Mouse (Mus musculus) liver, embryonic 16.5 days (tissue): ENCODE data around the gene Abca7. TPM values are rescaled to one million over a fixed set of nuclear protein-coding genes. Genes with fewer than 3 reads are reported as not detected.

ENCODE experiments used
- ATAC-seq: fragments of 200-750 bp; cut with Nextera tagmentation; 2 replicates; pipeline ENCODE4 v1.8.0; 2017; ENCODE audit warnings: low read depth, mild to moderate bottlenecking, moderate number of reproducible peaks, moderate library complexity
- H3K27ac ChIP-seq: fragments of 300-500 bp; sonication (generic); 2 replicates; pipeline ENCODE4 v1.5.1; 2014; ENCODE audit warnings: mild to moderate bottlenecking, low read length
- H3K27me3 ChIP-seq: fragments of 300-500 bp; sonication (generic); 2 replicates; pipeline ENCODE4 v1.6.1; 2014; ENCODE audit warnings: low read depth, low read length, mixed read lengths; ENCODE audit not compliant: control insufficient read depth, insufficient read depth
- H3K36me3 ChIP-seq: fragments of 300-500 bp; sonication (generic); 2 replicates; pipeline ENCODE4 v1.6.1; 2014; ENCODE audit warnings: mild to moderate bottlenecking; ENCODE audit not compliant: control insufficient read depth, insufficient read depth
- H3K4me1 ChIP-seq: fragments of 300-500 bp; sonication (generic); 2 replicates; pipeline ENCODE4 v1.6.1; 2014; ENCODE audit warnings: low read depth, low read length, mixed read lengths; ENCODE audit not compliant: control insufficient read depth
- H3K4me2 ChIP-seq: fragments of 300-500 bp; sonication (generic); 2 replicates; pipeline ENCODE4 v1.6.1; 2014; ENCODE audit warnings: low read depth, low read length, mixed read lengths
- H3K4me3 ChIP-seq: fragments of 300-500 bp; sonication (generic); 2 replicates; pipeline ENCODE4 v1.5.1; 2014; ENCODE audit warnings: low read depth, mild to moderate bottlenecking, low read length
- H3K9ac ChIP-seq: fragments of 300-500 bp; sonication (generic); 2 replicates; pipeline ENCODE4 v1.6.1; 2014; ENCODE audit warnings: low read depth, low read length
- H3K9me3 ChIP-seq: fragments of 300-500 bp; sonication (generic); replicated peaks from 2 replicates; pipeline ENCODE4 v1.6.1; 2016; ENCODE audit warnings: low read length; ENCODE audit not compliant: control insufficient read depth
- WGBS: fragments of 180-500 bp; shearing (Covaris S2); extraction: QIAGEN DNeasy Blood & Tissue Kit; methylation state at CpG from one replicate; pipeline ENCODE4 v1.1.7; 2014; ENCODE audit not compliant: insufficient replicate concordance; 5-methylcytosine and 5-hydroxymethylcytosine counted together
- polyA plus RNA-seq: library from polyadenylated mRNA; unstranded; fragments of >200 nt; fragmentation: Nextera tagmentation; extraction: Ambion mirVana; gene quantifications from 2 replicates; pipeline ENCODE4 v1.2.1, GENCODE M21; 2015

The Abca7 gene
- polyA plus RNA-seq, 1 experiment from 2014 or later = 9.0 TPM

- peak overlapping the region; percentile 31; the same call in 1 of the 2 replicates for H3K27ac ChIP-seq
- peaks cover 4% of the 10 kb centered on the region; the same call in 1 of the 2 replicates for H3K36me3 ChIP-seq
- no peak overlapping the region for H3K4me3 ChIP-seq
- WGBS = 37% methylated on average over 1 of the region's 1 CpGs
- peaks cover 27% of the 10 kb centered on the region for H3K4me1 ChIP-seq
- ATAC-seq = no peak
- H3K9me3 ChIP-seq = no peaks in the 10 kb centered on the region; the same call in 1 of the 2 replicates
- no peaks in the 10 kb centered on the region for H3K27me3 ChIP-seq
- no peak overlapping the region for H3K9ac ChIP-seq
- peak overlapping the region; percentile 34; the same call in 1 of the 2 replicates for H3K4me2 ChIP-seq
Observed at GRCm38 (mm10) chr10:79995636-79996035, 658 bp upstream of the Abca7 start.

- peak overlapping the region; percentile 81 for H3K9ac ChIP-seq
- 2% methylated on average over 35 of the region's 35 CpGs for WGBS
- peaks cover 4% of the 10 kb centered on the region; the same call in 1 of the 2 replicates for H3K36me3 ChIP-seq
- H3K27me3 ChIP-seq = no peaks in the 10 kb centered on the region
- peak overlapping the region; percentile 83 for H3K4me3 ChIP-seq
- H3K4me1 ChIP-seq = peaks cover 37% of the 10 kb centered on the region
- H3K4me2 ChIP-seq = peak overlapping the region; percentile 82
- ATAC-seq = peak; percentile 75
- no peaks in the 10 kb centered on the region for H3K9me3 ChIP-seq
- H3K27ac ChIP-seq = peak overlapping the region; percentile 97
Observed at GRCm38 (mm10) chr10:79997034-79997760, 903 bp downstream of the Abca7 start.

GRCm38 (mm10) chr10:79997819-79998218, 1.5 kb downstream of the Abca7 start:
- peak; percentile 23; the same call in 1 of the 2 replicates for ATAC-seq
- H3K4me3 ChIP-seq = peak overlapping the region; percentile 83
- peaks cover 42% of the 10 kb centered on the region for H3K4me1 ChIP-seq
- no peaks in the 10 kb centered on the region for H3K9me3 ChIP-seq
- peak overlapping the region; percentile 82 for H3K4me2 ChIP-seq
- WGBS = 21% methylated on average over 15 of the region's 15 CpGs
- H3K27me3 ChIP-seq = no peaks in the 10 kb centered on the region
- 0 out of 2 replicates have a peak, but pooled peaks cover 3% of the 10 kb centered on the region for H3K36me3 ChIP-seq
- H3K9ac ChIP-seq = peak overlapping the region; percentile 81
- H3K27ac ChIP-seq = peak overlapping the region; percentile 97

GRCm38 (mm10) chr10:80001945-80002344, 5.7 kb downstream of the Abca7 start:
- 90% methylated on average over 9 of the region's 9 CpGs for WGBS
- H3K36me3 ChIP-seq = peaks cover 8% of the 10 kb centered on the region
- no peaks in the 10 kb centered on the region for H3K27me3 ChIP-seq
- no peak overlapping the region for H3K4me2 ChIP-seq
- no peak overlapping the region for H3K27ac ChIP-seq
- H3K4me1 ChIP-seq = peaks cover 42% of the 10 kb centered on the region
- H3K4me3 ChIP-seq = no peak overlapping the region
- H3K9ac ChIP-seq = no peak overlapping the region
- H3K9me3 ChIP-seq = no peaks in the 10 kb centered on the region
- no peak for ATAC-seq

GRCm38 (mm10) chr10:80002829-80003228, 6.5 kb downstream of the Abca7 start:
- ATAC-seq = no peak
- 58% methylated on average over 21 of the region's 21 CpGs for WGBS
- peaks cover 14% of the 10 kb centered on the region for H3K36me3 ChIP-seq

GRCm38 (mm10) chr10:80003374-80004232, 7.3 kb downstream of the Abca7 start:
- 0 out of 2 replicates have a peak overlapping the region, but pooled peaks have one; percentile 5 for H3K9ac ChIP-seq
- no peaks in the 10 kb centered on the region for H3K27me3 ChIP-seq
- ATAC-seq = peak; percentile 47
- H3K9me3 ChIP-seq = no peaks in the 10 kb centered on the region
- no peak overlapping the region for H3K4me3 ChIP-seq
- 41% methylated on average over 9 of the region's 9 CpGs for WGBS
- peaks cover 22% of the 10 kb centered on the region for H3K36me3 ChIP-seq
- H3K4me2 ChIP-seq = no peak overlapping the region
- peaks cover 33% of the 10 kb centered on the region for H3K4me1 ChIP-seq
- H3K27ac ChIP-seq = peak overlapping the region; percentile 45

More at GRCm38 (mm10) chr10:80002829-80003228, 6.5 kb downstream of the Abca7 start:
- peaks cover 39% of the 10 kb centered on the region for H3K4me1 ChIP-seq
- no peaks in the 10 kb centered on the region for H3K9me3 ChIP-seq
- H3K4me2 ChIP-seq = no peak overlapping the region
- H3K4me3 ChIP-seq = no peak overlapping the region
- no peak overlapping the region for H3K9ac ChIP-seq
- peak overlapping the region; percentile 45; the same call in 1 of the 2 replicates for H3K27ac ChIP-seq
- H3K27me3 ChIP-seq = no peaks in the 10 kb centered on the region

GRCm38 (mm10) chr10:80004233-80004705, 8.0 kb downstream of the Abca7 start:
- Histone ChIP-seq H3K36me3 (peaks cover 29% of the 10 kb centered on the region), H3K27me3 (no peaks in the 10 kb centered on the region), H3K9me3 (no peaks in the 10 kb centered on the region), H3K27ac (no peak overlapping the region; the same call in 1 of the 2 replicates), H3K9ac (no peak overlapping the region), H3K4me2 (no peak overlapping the region), H3K4me1 (peaks cover 33% of the 10 kb centered on the region), H3K4me3 (no peak overlapping the region)
- ATAC-seq = no peak
- 68% methylated on average over 8 of the region's 8 CpGs for WGBS

- Histone ChIP-seq H3K4me3 (no peak overlapping the region), H3K9me3 (peaks cover 13% of the 10 kb centered on the region), H3K4me2 (no peak overlapping the region), H3K27ac (no peak overlapping the region), H3K4me1 (peaks cover 10% of the 10 kb centered on the region), H3K36me3 (peaks cover 63% of the 10 kb centered on the region), H3K9ac (no peak overlapping the region), H3K27me3 (peaks cover 2% of the 10 kb centered on the region; the same call in 1 of the 2 replicates)
- no peak for ATAC-seq
- WGBS = 89% methylated on average over 6 of the region's 6 CpGs
Observed at GRCm38 (mm10) chr10:80011740-80012139, 15.4 kb downstream of the Abca7 start.
